Mouse (Mus musculus): ENCODE measurements at regions not wholly inside any gene's neighbourhood (a gene's known extent, or its start where the extent isn't known, plus 50 kb on each side); places are given as distances from the start of the nearest gene placed in this dataset.
"Not testable (repeated sequence)": the region's sequence is repeated elsewhere in the genome, so short reads cannot be mapped to it uniquely, and the experiment has no call there.

- not testable (repeated sequence) for H3K27ac ChIP-seq (ENCODE audit: low read depth, low read length); H3K4me1 ChIP-seq (ENCODE audit: control insufficient read depth, insufficient read depth, low read length); H3K4me2 ChIP-seq (replicated peaks; ENCODE audit: low read depth, low read length); H3K4me3 ChIP-seq (ENCODE audit: low read length); H3K9ac ChIP-seq (ENCODE audit: low read depth, low read length); H3K9me3 ChIP-seq (ENCODE audit: control insufficient read depth, low read length); ATAC-seq (ENCODE audit: low FRiP score, low TSS enrichment); H3K27me3 ChIP-seq (ENCODE audit: control insufficient read depth, insufficient read depth, low read length); H3K36me3 ChIP-seq (ENCODE audit: control insufficient read depth, insufficient read depth, low read length)
- WGBS: 60% methylated on average over 14 of the region's 14 CpGs
Measured at GRCm38 (mm10) chrX:50572191-50573095, 144.1 kb upstream of the Olfr1324 start.

- peaks cover 2% of the 10 kb centered on the region; the same call in 1 of the 2 replicates for H3K36me3 ChIP-seq (ENCODE audit: control insufficient read depth, insufficient read depth, low read length)
- H3K4me1 ChIP-seq (ENCODE audit: control insufficient read depth, insufficient read depth, low read length): no peaks in the 10 kb centered on the region
- H3K9me3 ChIP-seq (ENCODE audit: control insufficient read depth, low read length): no peaks in the 10 kb centered on the region
- no peak overlapping the region for H3K4me3 ChIP-seq (ENCODE audit: low read length)
- no peak overlapping the region for H3K27ac ChIP-seq (ENCODE audit: low read depth, low read length)
- H3K4me2 ChIP-seq (replicated peaks; ENCODE audit: low read depth, low read length): no peak overlapping the region
- WGBS: 55% methylated on average over 6 of the region's 6 CpGs
- no peaks in the 10 kb centered on the region for H3K27me3 ChIP-seq (ENCODE audit: control insufficient read depth, insufficient read depth, low read length)
- H3K9ac ChIP-seq (ENCODE audit: low read depth, low read length): no peak overlapping the region
- no peak for ATAC-seq (ENCODE audit: low FRiP score, low TSS enrichment)
Measured at GRCm38 (mm10) chrX:50569087-50569486, 140.8 kb upstream of the Olfr1324 start.

- H3K4me3 ChIP-seq (ENCODE audit: low read length): no peak overlapping the region
- H3K4me1 ChIP-seq (ENCODE audit: control insufficient read depth, insufficient read depth, low read length): no peaks in the 10 kb centered on the region
- WGBS: 57% methylated on average over 5 of the region's 5 CpGs
- H3K4me2 ChIP-seq (replicated peaks; ENCODE audit: low read depth, low read length): no peak overlapping the region
- H3K27ac ChIP-seq (ENCODE audit: low read depth, low read length): no peak overlapping the region
- peaks cover 2% of the 10 kb centered on the region; the same call in 1 of the 2 replicates for H3K36me3 ChIP-seq (ENCODE audit: control insufficient read depth, insufficient read depth, low read length)
- no peak for ATAC-seq (ENCODE audit: low FRiP score, low TSS enrichment)
- no peaks in the 10 kb centered on the region for H3K9me3 ChIP-seq (ENCODE audit: control insufficient read depth, low read length)
- no peaks in the 10 kb centered on the region for H3K27me3 ChIP-seq (ENCODE audit: control insufficient read depth, insufficient read depth, low read length)
- H3K9ac ChIP-seq (ENCODE audit: low read depth, low read length): no peak overlapping the region
Measured at GRCm38 (mm10) chrX:50566345-50566744, 138.0 kb upstream of the Olfr1324 start.

- not testable (repeated sequence) for H3K4me3 ChIP-seq (ENCODE audit: low read length); H3K9me3 ChIP-seq (ENCODE audit: control insufficient read depth, low read length); H3K27ac ChIP-seq (ENCODE audit: low read depth, low read length); H3K4me2 ChIP-seq (replicated peaks; ENCODE audit: low read depth, low read length); H3K4me1 ChIP-seq (ENCODE audit: control insufficient read depth, insufficient read depth, low read length); H3K9ac ChIP-seq (ENCODE audit: low read depth, low read length); ATAC-seq (ENCODE audit: low FRiP score, low TSS enrichment); H3K27me3 ChIP-seq (ENCODE audit: control insufficient read depth, insufficient read depth, low read length); H3K36me3 ChIP-seq (ENCODE audit: control insufficient read depth, insufficient read depth, low read length)
- WGBS: 86% methylated on average over 5 of the region's 5 CpGs
Measured at GRCm38 (mm10) chrX:50565031-50565430, 136.7 kb upstream of the Olfr1324 start.

- H3K4me2 ChIP-seq (replicated peaks; ENCODE audit: low read depth, low read length): no peak overlapping the region
- 32% methylated on average over 2 of the region's 2 CpGs for WGBS
- no peak overlapping the region for H3K4me3 ChIP-seq (ENCODE audit: low read length)
- H3K36me3 ChIP-seq (ENCODE audit: control insufficient read depth, insufficient read depth, low read length): no peaks in the 10 kb centered on the region; the same call in 1 of the 2 replicates
- H3K27ac ChIP-seq (ENCODE audit: low read depth, low read length): no peak overlapping the region
- H3K4me1 ChIP-seq (ENCODE audit: control insufficient read depth, insufficient read depth, low read length): no peaks in the 10 kb centered on the region
- H3K9me3 ChIP-seq (ENCODE audit: control insufficient read depth, low read length): no peaks in the 10 kb centered on the region
- no peak overlapping the region for H3K9ac ChIP-seq (ENCODE audit: low read depth, low read length)
- H3K27me3 ChIP-seq (ENCODE audit: control insufficient read depth, insufficient read depth, low read length): no peaks in the 10 kb centered on the region
- no peak for ATAC-seq (ENCODE audit: low FRiP score, low TSS enrichment)
Measured at GRCm38 (mm10) chrX:50560915-50561314, 132.6 kb upstream of the Olfr1324 start.

- H3K4me2 ChIP-seq (replicated peaks; ENCODE audit: low read depth, low read length): peak overlapping the region; percentile 28
- no peaks in the 10 kb centered on the region for H3K36me3 ChIP-seq (ENCODE audit: control insufficient read depth, insufficient read depth, low read length)
- peak overlapping the region; percentile 24; the same call in 1 of the 2 replicates for H3K4me3 ChIP-seq (ENCODE audit: low read length)
- no peaks in the 10 kb centered on the region for H3K27me3 ChIP-seq (ENCODE audit: control insufficient read depth, insufficient read depth, low read length)
- H3K27ac ChIP-seq (ENCODE audit: low read depth, low read length): no peak overlapping the region
- no peak for ATAC-seq (ENCODE audit: low FRiP score, low TSS enrichment)
- no peak overlapping the region for H3K9ac ChIP-seq (ENCODE audit: low read depth, low read length)
- no peaks in the 10 kb centered on the region for H3K4me1 ChIP-seq (ENCODE audit: control insufficient read depth, insufficient read depth, low read length)
- whole genome bisulfite sequencing: 34% methylated on average over 10 of the region's 10 CpGs
- H3K9me3 ChIP-seq (ENCODE audit: control insufficient read depth, low read length): no peaks in the 10 kb centered on the region
Measured at GRCm38 (mm10) chrX:50550297-50550696, 122.0 kb upstream of the Olfr1324 start.

GRCm38 (mm10) chrX:50549713-50550112 is 121.4 kb upstream of the Olfr1324 start:
- no peak overlapping the region for H3K27ac ChIP-seq (ENCODE audit: low read depth, low read length)
- peak overlapping the region; percentile 24; the same call in 1 of the 2 replicates for H3K4me3 ChIP-seq (ENCODE audit: low read length)
- ATAC-seq (ENCODE audit: low FRiP score, low TSS enrichment): no peak
- H3K4me1 ChIP-seq (ENCODE audit: control insufficient read depth, insufficient read depth, low read length): no peaks in the 10 kb centered on the region
- WGBS: 38% methylated on average over 3 of the region's 3 CpGs
- H3K36me3 ChIP-seq (ENCODE audit: control insufficient read depth, insufficient read depth, low read length): no peaks in the 10 kb centered on the region
- peak overlapping the region; percentile 28 for H3K4me2 ChIP-seq (replicated peaks; ENCODE audit: low read depth, low read length)
- H3K27me3 ChIP-seq (ENCODE audit: control insufficient read depth, insufficient read depth, low read length): no peaks in the 10 kb centered on the region
- H3K9ac ChIP-seq (ENCODE audit: low read depth, low read length): no peak overlapping the region
- no peaks in the 10 kb centered on the region for H3K9me3 ChIP-seq (ENCODE audit: control insufficient read depth, low read length)

GRCm38 (mm10) chrX:50537785-50538159 is 109.5 kb upstream of the Olfr1324 start:
- H3K4me2 ChIP-seq (replicated peaks; ENCODE audit: low read depth, low read length); H3K9ac ChIP-seq (ENCODE audit: low read depth, low read length); H3K9me3 ChIP-seq (ENCODE audit: control insufficient read depth, low read length); ATAC-seq (ENCODE audit: low FRiP score, low TSS enrichment); H3K27ac ChIP-seq (ENCODE audit: low read depth, low read length); H3K4me1 ChIP-seq (ENCODE audit: control insufficient read depth, insufficient read depth, low read length); H3K27me3 ChIP-seq (ENCODE audit: control insufficient read depth, insufficient read depth, low read length); H3K36me3 ChIP-seq (ENCODE audit: control insufficient read depth, insufficient read depth, low read length): not testable (repeated sequence)
- H3K4me3 ChIP-seq (ENCODE audit: low read length): peak overlapping the region; percentile 38
- WGBS: 73% methylated on average over 4 of the region's 4 CpGs

- H3K27me3 ChIP-seq (ENCODE audit: control insufficient read depth, insufficient read depth, low read length): no peaks in the 10 kb centered on the region
- H3K27ac ChIP-seq (ENCODE audit: low read depth, low read length): no peak overlapping the region
- ATAC-seq (ENCODE audit: low FRiP score, low TSS enrichment): no peak
- peak overlapping the region; percentile 38 for H3K4me3 ChIP-seq (ENCODE audit: low read length)
- no peaks in the 10 kb centered on the region for H3K9me3 ChIP-seq (ENCODE audit: control insufficient read depth, low read length)
- no peaks in the 10 kb centered on the region for H3K4me1 ChIP-seq (ENCODE audit: control insufficient read depth, insufficient read depth, low read length)
- 64% methylated on average over 19 of the region's 19 CpGs for WGBS
- H3K9ac ChIP-seq (ENCODE audit: low read depth, low read length): peak overlapping the region; percentile 31; the same call in 1 of the 2 replicates
- H3K36me3 ChIP-seq (ENCODE audit: control insufficient read depth, insufficient read depth, low read length): no peaks in the 10 kb centered on the region
- no peak overlapping the region; the same call in 1 of the 2 replicates for H3K4me2 ChIP-seq (replicated peaks; ENCODE audit: low read depth, low read length)
Measured at GRCm38 (mm10) chrX:50537122-50537784, 109.0 kb upstream of the Olfr1324 start.

Measured in kidney, embryonic 14.5 days (tissue).